Mouse (Mus musculus): ENCODE data around the gene Traf1. TPM values are rescaled to one million over a fixed set of nuclear protein-coding genes. Genes with fewer than 3 reads are reported as not detected.

Gene Traf1
- polyA plus RNA-seq, 1 experiment from 2014 or later = 0.87 TPM

- H3K9me3 ChIP-seq (ENCODE audit: control insufficient read depth, low read length) = no peaks in the 10 kb centered on the region
- ATAC-seq (ENCODE audit: low FRiP score, low TSS enrichment) (no peak), DNase-seq (no peak)
- no peaks in the 10 kb centered on the region for H3K4me1 ChIP-seq (ENCODE audit: control insufficient read depth, insufficient read depth, low read length)
- no peak overlapping the region for H3K4me2 ChIP-seq (ENCODE audit: low read length)
- WGBS = 85% methylated on average over 13 of the region's 13 CpGs
- H3K27ac ChIP-seq (replicated peaks; ENCODE audit: low read depth, low read length) = no peak overlapping the region
- H3K9ac ChIP-seq (replicated peaks; ENCODE audit: low read length) = no peak overlapping the region
- H3K4me3 ChIP-seq (replicated peaks; ENCODE audit: low read depth, low read length) = no peak overlapping the region
- no peaks in the 10 kb centered on the region for H3K36me3 ChIP-seq (ENCODE audit: control insufficient read depth, insufficient read depth, low read length)
- H3K27me3 ChIP-seq (ENCODE audit: control insufficient read depth, insufficient read depth, low read length) = no peaks in the 10 kb centered on the region
Measured at GRCm38 (mm10) chr2:34963371-34963956, 1.9 kb upstream of the Traf1 start.

GRCm38 (mm10) chr2:34962893-34963292, 1.3 kb upstream of the Traf1 start:
- H3K9ac ChIP-seq (replicated peaks; ENCODE audit: low read length) = no peak overlapping the region
- H3K4me2 ChIP-seq (ENCODE audit: low read length) = no peak overlapping the region
- H3K9me3 ChIP-seq (ENCODE audit: control insufficient read depth, low read length) = no peaks in the 10 kb centered on the region
- H3K27me3 ChIP-seq (ENCODE audit: control insufficient read depth, insufficient read depth, low read length) = no peaks in the 10 kb centered on the region
- H3K27ac ChIP-seq (replicated peaks; ENCODE audit: low read depth, low read length) = no peak overlapping the region
- no peaks in the 10 kb centered on the region for H3K4me1 ChIP-seq (ENCODE audit: control insufficient read depth, insufficient read depth, low read length)
- ATAC-seq (ENCODE audit: low FRiP score, low TSS enrichment) (no peak), DNase-seq (no peak)
- H3K4me3 ChIP-seq (replicated peaks; ENCODE audit: low read depth, low read length) = no peak overlapping the region
- WGBS = 93% methylated on average over 9 of the region's 9 CpGs
- no peaks in the 10 kb centered on the region for H3K36me3 ChIP-seq (ENCODE audit: control insufficient read depth, insufficient read depth, low read length)

- Histone ChIP-seq H3K4me1 (ENCODE audit: control insufficient read depth, insufficient read depth, low read length) (no peaks in the 10 kb centered on the region), H3K27me3 (ENCODE audit: control insufficient read depth, insufficient read depth, low read length) (no peaks in the 10 kb centered on the region), H3K4me3 (replicated peaks; ENCODE audit: low read depth, low read length) (no peak overlapping the region), H3K4me2 (ENCODE audit: low read length) (no peak overlapping the region), H3K36me3 (ENCODE audit: control insufficient read depth, insufficient read depth, low read length) (no peaks in the 10 kb centered on the region), H3K27ac (replicated peaks; ENCODE audit: low read depth, low read length) (no peak overlapping the region), H3K9me3 (ENCODE audit: control insufficient read depth, low read length) (no peaks in the 10 kb centered on the region), H3K9ac (replicated peaks; ENCODE audit: low read length) (no peak overlapping the region)
- DNase-seq = no peak
- WGBS = 86% methylated on average over 2 of the region's 2 CpGs
- ATAC-seq (ENCODE audit: low FRiP score, low TSS enrichment) = no peak
Measured at GRCm38 (mm10) chr2:34962211-34962610, 639 bp upstream of the Traf1 start.

GRCm38 (mm10) chr2:34960966-34961365, 606 bp downstream of the Traf1 start:
- Histone ChIP-seq H3K9ac (replicated peaks; ENCODE audit: low read length) (no peak overlapping the region; the same call in 1 of the 2 replicates), H3K27me3 (ENCODE audit: control insufficient read depth, insufficient read depth, low read length) (no peaks in the 10 kb centered on the region), H3K4me2 (ENCODE audit: low read length) (peak overlapping the region; percentile 37; the same call in 1 of the 2 replicates), H3K4me3 (replicated peaks; ENCODE audit: low read depth, low read length) (no peak overlapping the region), H3K27ac (replicated peaks; ENCODE audit: low read depth, low read length) (no peak overlapping the region), H3K4me1 (ENCODE audit: control insufficient read depth, insufficient read depth, low read length) (no peaks in the 10 kb centered on the region), H3K9me3 (ENCODE audit: control insufficient read depth, low read length) (no peaks in the 10 kb centered on the region), H3K36me3 (ENCODE audit: control insufficient read depth, insufficient read depth, low read length) (no peaks in the 10 kb centered on the region)
- no peak for DNase-seq
- 71% methylated on average over 6 of the region's 6 CpGs for WGBS
- ATAC-seq (ENCODE audit: low FRiP score, low TSS enrichment) = no peak

GRCm38 (mm10) chr2:34960466-34960865, 1.1 kb downstream of the Traf1 start:
- H3K27ac ChIP-seq (replicated peaks; ENCODE audit: low read depth, low read length) = no peak overlapping the region
- no peaks in the 10 kb centered on the region for H3K36me3 ChIP-seq (ENCODE audit: control insufficient read depth, insufficient read depth, low read length)
- no peak overlapping the region for H3K9ac ChIP-seq (replicated peaks; ENCODE audit: low read length)
- H3K27me3 ChIP-seq (ENCODE audit: control insufficient read depth, insufficient read depth, low read length) = no peaks in the 10 kb centered on the region
- 74% methylated on average over 5 of the region's 5 CpGs for WGBS
- H3K4me1 ChIP-seq (ENCODE audit: control insufficient read depth, insufficient read depth, low read length) = no peaks in the 10 kb centered on the region
- ATAC-seq (ENCODE audit: low FRiP score, low TSS enrichment) = no peak
- no peak overlapping the region for H3K4me2 ChIP-seq (ENCODE audit: low read length)
- DNase-seq = no peak
- no peak overlapping the region for H3K4me3 ChIP-seq (replicated peaks; ENCODE audit: low read depth, low read length)
- H3K9me3 ChIP-seq (ENCODE audit: control insufficient read depth, low read length) = no peaks in the 10 kb centered on the region

GRCm38 (mm10) chr2:34958582-34958981, 3.0 kb downstream of the Traf1 start:
- Histone ChIP-seq H3K27me3 (ENCODE audit: control insufficient read depth, insufficient read depth, low read length) (no peaks in the 10 kb centered on the region), H3K9ac (replicated peaks; ENCODE audit: low read length) (no peak overlapping the region)
- WGBS = 95% methylated on average over 7 of the region's 7 CpGs

GRCm38 (mm10) chr2:34958036-34958435, 3.5 kb downstream of the Traf1 start:
- Histone ChIP-seq H3K27me3 (ENCODE audit: control insufficient read depth, insufficient read depth, low read length) (no peaks in the 10 kb centered on the region), H3K4me1 (ENCODE audit: control insufficient read depth, insufficient read depth, low read length) (no peaks in the 10 kb centered on the region), H3K9ac (replicated peaks; ENCODE audit: low read length) (no peak overlapping the region), H3K4me3 (replicated peaks; ENCODE audit: low read depth, low read length) (no peak overlapping the region), H3K36me3 (ENCODE audit: control insufficient read depth, insufficient read depth, low read length) (no peaks in the 10 kb centered on the region), H3K27ac (replicated peaks; ENCODE audit: low read depth, low read length) (no peak overlapping the region), H3K9me3 (ENCODE audit: control insufficient read depth, low read length) (no peaks in the 10 kb centered on the region), H3K4me2 (ENCODE audit: low read length) (no peak overlapping the region)
- 80% methylated on average over 7 of the region's 7 CpGs for WGBS
- ATAC-seq (ENCODE audit: low FRiP score, low TSS enrichment) (no peak), DNase-seq (no peak)

More at GRCm38 (mm10) chr2:34958582-34958981, 3.0 kb downstream of the Traf1 start:
- ATAC-seq (ENCODE audit: low FRiP score, low TSS enrichment) (no peak), DNase-seq (no peak)
- no peaks in the 10 kb centered on the region for H3K36me3 ChIP-seq (ENCODE audit: control insufficient read depth, insufficient read depth, low read length)
- no peak overlapping the region for H3K27ac ChIP-seq (replicated peaks; ENCODE audit: low read depth, low read length)
- no peaks in the 10 kb centered on the region for H3K4me1 ChIP-seq (ENCODE audit: control insufficient read depth, insufficient read depth, low read length)
- H3K9me3 ChIP-seq (ENCODE audit: control insufficient read depth, low read length) = no peaks in the 10 kb centered on the region
- no peak overlapping the region for H3K4me2 ChIP-seq (ENCODE audit: low read length)
- no peak overlapping the region for H3K4me3 ChIP-seq (replicated peaks; ENCODE audit: low read depth, low read length)

GRCm38 (mm10) chr2:34957405-34957804, 4.2 kb downstream of the Traf1 start:
- Histone ChIP-seq H3K4me2 (ENCODE audit: low read length) (no peak overlapping the region), H3K27ac (replicated peaks; ENCODE audit: low read depth, low read length) (no peak overlapping the region), H3K4me1 (ENCODE audit: control insufficient read depth, insufficient read depth, low read length) (no peaks in the 10 kb centered on the region), H3K9ac (replicated peaks; ENCODE audit: low read length) (no peak overlapping the region), H3K36me3 (ENCODE audit: control insufficient read depth, insufficient read depth, low read length) (no peaks in the 10 kb centered on the region), H3K9me3 (ENCODE audit: control insufficient read depth, low read length) (no peaks in the 10 kb centered on the region), H3K4me3 (replicated peaks; ENCODE audit: low read depth, low read length) (no peak overlapping the region), H3K27me3 (ENCODE audit: control insufficient read depth, insufficient read depth, low read length) (no peaks in the 10 kb centered on the region)
- 77% methylated on average over 1 of the region's 1 CpGs for WGBS
- no peak for ATAC-seq (ENCODE audit: low FRiP score, low TSS enrichment)
- DNase-seq = no peak

- no peaks in the 10 kb centered on the region for H3K4me1 ChIP-seq (ENCODE audit: control insufficient read depth, insufficient read depth, low read length)
- DNase-seq (no peak), ATAC-seq (ENCODE audit: low FRiP score, low TSS enrichment) (no peak)
- H3K4me2 ChIP-seq (ENCODE audit: low read length) = no peak overlapping the region
- no peak overlapping the region for H3K27ac ChIP-seq (replicated peaks; ENCODE audit: low read depth, low read length)
- no peaks in the 10 kb centered on the region for H3K9me3 ChIP-seq (ENCODE audit: control insufficient read depth, low read length)
- no peak overlapping the region for H3K9ac ChIP-seq (replicated peaks; ENCODE audit: low read length)
- H3K4me3 ChIP-seq (replicated peaks; ENCODE audit: low read depth, low read length) = no peak overlapping the region
- H3K36me3 ChIP-seq (ENCODE audit: control insufficient read depth, insufficient read depth, low read length) = no peaks in the 10 kb centered on the region
- H3K27me3 ChIP-seq (ENCODE audit: control insufficient read depth, insufficient read depth, low read length) = no peaks in the 10 kb centered on the region
- WGBS = 66% methylated on average over 5 of the region's 5 CpGs
Measured at GRCm38 (mm10) chr2:34956941-34957340, 4.6 kb downstream of the Traf1 start.

Measured in midbrain, embryonic 14.5 days (tissue).